Mouse (Mus musculus) neural tube, embryonic 11.5 days (tissue): Measurements from ENCODE around the gene Elf2. TPM values are rescaled to one million over a fixed set of nuclear protein-coding genes. Genes with fewer than 3 reads are reported as not detected.

Experiments
- ATAC-seq: fragments of 200-750 bp; cut with Nextera tagmentation; 2 replicates; pipeline ENCODE4 v1.8.0; 2017; ENCODE audit warnings: moderate number of reproducible peaks, mild to moderate bottlenecking, moderate TSS enrichment, moderate library complexity; ENCODE audit not compliant: insufficient read depth, low FRiP score, low TSS enrichment
- DNase-seq: peaks from one replicate; pipeline ENCODE4 v3.0.0-alpha.2; 2015; ENCODE audit warnings: low spot score
- H3K27ac ChIP-seq: fragments of 300-500 bp; sonication (generic); 2 replicates; pipeline ENCODE4 v1.5.1; 2014; ENCODE audit warnings: low read depth, mild to moderate bottlenecking, low read length
- H3K27me3 ChIP-seq: fragments of 300-500 bp; sonication (generic); 2 replicates; pipeline ENCODE4 v1.6.1; 2014; ENCODE audit warnings: mild to moderate bottlenecking, low read length, mixed read lengths; ENCODE audit not compliant: control insufficient read depth, insufficient read depth
- H3K36me3 ChIP-seq: fragments of 300-500 bp; sonication (generic); 2 replicates; pipeline ENCODE4 v1.6.1; 2014; ENCODE audit warnings: mild to moderate bottlenecking, low read length, moderate library complexity, mixed read lengths; ENCODE audit not compliant: control insufficient read depth, insufficient read depth
- H3K4me1 ChIP-seq: fragments of 300-500 bp; sonication (generic); 2 replicates; pipeline ENCODE4 v1.6.1; 2014; ENCODE audit warnings: low read length, mixed read lengths; ENCODE audit not compliant: control insufficient read depth, insufficient read depth
- H3K4me2 ChIP-seq: fragments of 300-500 bp; sonication (generic); 2 replicates; pipeline ENCODE4 v1.6.1; 2014; ENCODE audit warnings: low read depth, mild to moderate bottlenecking, moderate library complexity
- H3K4me3 ChIP-seq: fragments of 300-500 bp; sonication (generic); 2 replicates; pipeline ENCODE4 v1.5.1; 2014; ENCODE audit warnings: low read depth, low read length
- H3K9ac ChIP-seq: fragments of 300-500 bp; sonication (generic); 2 replicates; pipeline ENCODE4 v1.6.1; 2014; ENCODE audit warnings: mild to moderate bottlenecking, low read length
- H3K9me3 ChIP-seq: fragments of 300-500 bp; sonication (generic); 2 replicates; pipeline ENCODE4 v1.6.1; 2016; ENCODE audit warnings: low read length; ENCODE audit not compliant: control insufficient read depth
- WGBS: fragments of 180-500 bp; shearing (Covaris S2); extraction: QIAGEN DNeasy Blood & Tissue Kit; methylation state at CpG from one replicate; pipeline ENCODE4 v1.1.7; 2014; 5-methylcytosine and 5-hydroxymethylcytosine counted together
- microRNA-seq: library from miRNA; unstranded; fragments of <30 nt; microRNA quantifications from one replicate; pipeline ENCODE4, GENCODE M21; 2016
- polyA plus RNA-seq: library from polyadenylated mRNA; unstranded; fragments of >200 nt; fragmentation: Nextera tagmentation; extraction: Ambion mirVana; gene quantifications from 2 replicates; pipeline ENCODE4 v1.2.1, GENCODE M21; 2014

Gene Elf2
- polyA plus RNA-seq, 1 experiment from 2014 or later, result 47.3 TPM

GRCm38 (mm10) chr3:51204897-51205296, 135.6 kb downstream of the Elf2 start:
- Histone ChIP-seq H3K4me2 (no peak overlapping the region), H3K27me3 (no peaks in the 10 kb centered on the region), H3K4me1 (no peaks in the 10 kb centered on the region), H3K4me3 (no peak overlapping the region), H3K27ac (no peak overlapping the region), H3K9ac (no peak overlapping the region), H3K9me3 (no peaks in the 10 kb centered on the region), H3K36me3 (no peaks in the 10 kb centered on the region)
- DNase-seq (no peak), ATAC-seq (no peak)
- 85% methylated on average over 14 of the region's 14 CpGs for WGBS

GRCm38 (mm10) chr3:51204441-51204840, 136.0 kb downstream of the Elf2 start:
- no peak overlapping the region for H3K27ac ChIP-seq
- H3K9me3 ChIP-seq, result no peaks in the 10 kb centered on the region
- no peak overlapping the region for H3K9ac ChIP-seq
- no peaks in the 10 kb centered on the region for H3K4me1 ChIP-seq
- no peak for DNase-seq
- H3K4me3 ChIP-seq, result no peak overlapping the region
- H3K36me3 ChIP-seq, result no peaks in the 10 kb centered on the region
- WGBS, result 86% methylated on average over 5 of the region's 5 CpGs
- no peaks in the 10 kb centered on the region for H3K27me3 ChIP-seq
- H3K4me2 ChIP-seq, result no peak overlapping the region
- ATAC-seq, result no peak

GRCm38 (mm10) chr3:51203906-51204305, 136.6 kb downstream of the Elf2 start:
- WGBS, result 91% methylated on average over 6 of the region's 6 CpGs
- DNase-seq (no peak), ATAC-seq (no peak)
- no peaks in the 10 kb centered on the region for H3K9me3 ChIP-seq
- no peaks in the 10 kb centered on the region for H3K27me3 ChIP-seq
- H3K4me2 ChIP-seq, result no peak overlapping the region
- H3K27ac ChIP-seq, result no peak overlapping the region
- no peak overlapping the region for H3K4me3 ChIP-seq
- no peak overlapping the region for H3K9ac ChIP-seq
- H3K4me1 ChIP-seq, result no peaks in the 10 kb centered on the region
- H3K36me3 ChIP-seq, result no peaks in the 10 kb centered on the region

Small RNAs within 50 kb of the gene (microRNA-seq; reads per million reads assigned to microRNA genes)
- gene Gm24282, result not detected

Other genes with a start within 250 kb of the Elf2 start
- 15.1 TPM in 2 replicates for gene Noct, start 116.2 kb downstream of the Elf2 start, polyA plus RNA-seq
- gene Mgarp, start 56.1 kb upstream of the Elf2 start, polyA plus RNA-seq, result 4.2 and 6.7 TPM in 2 replicates
- gene Ndufc1, start 68.3 kb upstream of the Elf2 start, polyA plus RNA-seq, result 654 and 724 TPM in 2 replicates
- gene Naa15, start 74.5 kb upstream of the Elf2 start, polyA plus RNA-seq, result 46.8 and 51.7 TPM in 2 replicates
- gene Rab33b, start 143.3 kb upstream of the Elf2 start, polyA plus RNA-seq, result 13.4 and 14.7 TPM in 2 replicates
- gene Setd7, start 220.2 kb upstream of the Elf2 start, polyA plus RNA-seq, result 4.2 and 4.8 TPM in 2 replicates